Mouse (Mus musculus) midbrain, embryonic 12.5 days (tissue): Measurements from ENCODE around the gene Rdm1. TPM values are rescaled to one million over a fixed set of nuclear protein-coding genes. Genes with fewer than 3 reads are reported as not detected.

Source experiments
- ATAC-seq: fragments of 200-750 bp; cut with Nextera tagmentation; 2 replicates; pipeline ENCODE4 v1.8.0; 2017; ENCODE audit warnings: low read depth, moderate TSS enrichment, moderate library complexity; ENCODE audit not compliant: low FRiP score
- H3K27ac ChIP-seq: fragments of 300-500 bp; sonication (generic); replicated peaks from 2 replicates; pipeline ENCODE4 v1.5.1; 2016; ENCODE audit warnings: mild to moderate bottlenecking
- H3K27me3 ChIP-seq: fragments of 300-500 bp; sonication (generic); 2 replicates; pipeline ENCODE4 v1.6.1; 2016; ENCODE audit warnings: mild to moderate bottlenecking
- H3K36me3 ChIP-seq: fragments of 300-500 bp; sonication (generic); 2 replicates; pipeline ENCODE4 v1.6.1; 2016
- H3K4me1 ChIP-seq: fragments of 300-500 bp; sonication (generic); 2 replicates; pipeline ENCODE4 v1.6.1; 2016
- H3K4me2 ChIP-seq: fragments of 300-500 bp; sonication (generic); replicated peaks from 2 replicates; pipeline ENCODE4 v1.6.1; 2016; ENCODE audit warnings: mild to moderate bottlenecking, moderate library complexity
- H3K4me3 ChIP-seq: fragments of 300-500 bp; sonication (generic); 2 replicates; pipeline ENCODE4 v1.5.1; 2016; ENCODE audit warnings: mild to moderate bottlenecking
- H3K9ac ChIP-seq: fragments of 300-500 bp; sonication (generic); replicated peaks from 2 replicates; pipeline ENCODE4 v1.6.1; 2016; ENCODE audit warnings: mild to moderate bottlenecking, moderate library complexity
- H3K9me3 ChIP-seq: fragments of 300-500 bp; sonication (generic); 2 replicates; pipeline ENCODE4 v1.6.1; 2016; ENCODE audit warnings: mild to moderate bottlenecking
- WGBS: fragments of 180-500 bp; shearing (Covaris S2); methylation state at CpG from one replicate; pipeline ENCODE4 v1.1.7; 2016; 5-methylcytosine and 5-hydroxymethylcytosine counted together
- polyA plus RNA-seq: library from polyadenylated mRNA; unstranded; fragments of >200 nt; fragmentation: Nextera tagmentation; extraction: Ambion mirVana; gene quantifications from 2 replicates; pipeline ENCODE4 v1.2.1, GENCODE M21; 2016

Rdm1 gene
- polyA plus RNA-seq, 1 experiment from 2014 or later: 48.9 TPM

GRCm38 (mm10) chr11:101664825-101665635 lies 38.0 kb downstream of the Rdm1 start, which contains the start of gene Arl4d:
Gene Arl4d (plus strand): TSS chr11:101665541.
- H3K9ac ChIP-seq: peak within 1 kb of the TSS; percentile 72
- no peaks in the 10 kb centered on the region for H3K9me3 ChIP-seq
- 8% methylated on average over 34 of the region's 34 CpGs for WGBS
- H3K27me3 ChIP-seq: peaks cover 14% of the 10 kb centered on the region
- peaks cover 29% of the 10 kb centered on the region; the same call in 1 of the 2 replicates for H3K4me1 ChIP-seq
- H3K4me3 ChIP-seq: peak within 1 kb of the TSS; percentile 60
- peak within 1 kb of the TSS; percentile 71 for H3K27ac ChIP-seq
- peak; percentile 94 for ATAC-seq
- peak within 1 kb of the TSS; percentile 91 for H3K4me2 ChIP-seq
- no peaks in the 10 kb centered on the region for H3K36me3 ChIP-seq

GRCm38 (mm10) chr11:101665636-101665992 lies 38.6 kb downstream of the Rdm1 start:
- no peaks in the 10 kb centered on the region for H3K9me3 ChIP-seq
- H3K36me3 ChIP-seq: no peaks in the 10 kb centered on the region
- peaks cover 14% of the 10 kb centered on the region for H3K27me3 ChIP-seq
- H3K27ac ChIP-seq: peak overlapping the region; percentile 71
- ATAC-seq: no peak
- H3K9ac ChIP-seq: peak overlapping the region; percentile 72
- 2% methylated on average over 24 of the region's 24 CpGs for WGBS
- peaks cover 29% of the 10 kb centered on the region; the same call in 1 of the 2 replicates for H3K4me1 ChIP-seq
- peak overlapping the region; percentile 60 for H3K4me3 ChIP-seq
- H3K4me2 ChIP-seq: peak overlapping the region; percentile 91

- Histone ChIP-seq H3K4me1 (peaks cover 29% of the 10 kb centered on the region; the same call in 1 of the 2 replicates), H3K9ac (peak overlapping the region; percentile 17; the same call in 1 of the 2 replicates), H3K4me3 (peak overlapping the region; percentile 15), H3K4me2 (peak overlapping the region; percentile 91; the same call in 1 of the 2 replicates), H3K27ac (no peak overlapping the region), H3K36me3 (no peaks in the 10 kb centered on the region), H3K27me3 (peaks cover 14% of the 10 kb centered on the region), H3K9me3 (no peaks in the 10 kb centered on the region)
- no peak for ATAC-seq
- WGBS: 83% methylated on average over 28 of the region's 28 CpGs
Measured at GRCm38 (mm10) chr11:101666626-101667345, 39.8 kb downstream of the Rdm1 start.

GRCm38 (mm10) chr11:101667871-101668532 lies 41.0 kb downstream of the Rdm1 start:
- Histone ChIP-seq H3K9me3 (no peaks in the 10 kb centered on the region), H3K4me3 (no peak overlapping the region), H3K9ac (no peak overlapping the region), H3K4me1 (peaks cover 30% of the 10 kb centered on the region; the same call in 1 of the 2 replicates), H3K4me2 (0 out of 2 replicates have a peak overlapping the region, but pooled peaks have one; percentile 2), H3K36me3 (no peaks in the 10 kb centered on the region), H3K27ac (no peak overlapping the region), H3K27me3 (peaks cover 14% of the 10 kb centered on the region)
- ATAC-seq: no peak
- 75% methylated on average over 14 of the region's 14 CpGs for WGBS

- 0 out of 2 replicates have a peak overlapping the region, but pooled peaks have one; percentile 2 for H3K4me2 ChIP-seq
- H3K9me3 ChIP-seq: no peaks in the 10 kb centered on the region
- peaks cover 34% of the 10 kb centered on the region; the same call in 1 of the 2 replicates for H3K4me1 ChIP-seq
- ATAC-seq: no peak
- H3K36me3 ChIP-seq: no peaks in the 10 kb centered on the region
- H3K27me3 ChIP-seq: peaks cover 14% of the 10 kb centered on the region
- no peak overlapping the region for H3K27ac ChIP-seq
- no peak overlapping the region for H3K4me3 ChIP-seq
- no peak overlapping the region for H3K9ac ChIP-seq
- 51% methylated on average over 13 of the region's 13 CpGs for WGBS
Measured at GRCm38 (mm10) chr11:101668546-101669261, 41.7 kb downstream of the Rdm1 start.

GRCm38 (mm10) chr11:101670334-101670733 lies 43.3 kb downstream of the Rdm1 start:
- 80% methylated on average over 1 of the region's 1 CpGs for WGBS
- H3K4me2 ChIP-seq: no peak overlapping the region
- no peak overlapping the region for H3K4me3 ChIP-seq
- no peak for ATAC-seq
- H3K9ac ChIP-seq: no peak overlapping the region
- H3K9me3 ChIP-seq: no peaks in the 10 kb centered on the region
- peaks cover 14% of the 10 kb centered on the region for H3K27me3 ChIP-seq
- H3K36me3 ChIP-seq: no peaks in the 10 kb centered on the region
- H3K4me1 ChIP-seq: peaks cover 30% of the 10 kb centered on the region; the same call in 1 of the 2 replicates
- H3K27ac ChIP-seq: no peak overlapping the region

- peaks cover 12% of the 10 kb centered on the region for H3K27me3 ChIP-seq
- H3K4me3 ChIP-seq: no peak overlapping the region
- H3K4me2 ChIP-seq: no peak overlapping the region
- no peaks in the 10 kb centered on the region for H3K36me3 ChIP-seq
- 87% methylated on average over 4 of the region's 4 CpGs for WGBS
- no peak overlapping the region for H3K27ac ChIP-seq
- no peaks in the 10 kb centered on the region for H3K9me3 ChIP-seq
- ATAC-seq: no peak
- H3K9ac ChIP-seq: no peak overlapping the region
- H3K4me1 ChIP-seq: peaks cover 25% of the 10 kb centered on the region; the same call in 1 of the 2 replicates
Measured at GRCm38 (mm10) chr11:101671255-101671654, 44.3 kb downstream of the Rdm1 start.

- no peak overlapping the region for H3K9ac ChIP-seq
- no peak overlapping the region for H3K4me2 ChIP-seq
- no peak overlapping the region for H3K4me3 ChIP-seq
- H3K27ac ChIP-seq: no peak overlapping the region
- no peaks in the 10 kb centered on the region for H3K27me3 ChIP-seq
- H3K9me3 ChIP-seq: no peaks in the 10 kb centered on the region
- H3K36me3 ChIP-seq: no peaks in the 10 kb centered on the region
- H3K4me1 ChIP-seq: peaks cover 16% of the 10 kb centered on the region; the same call in 1 of the 2 replicates
- 43% methylated on average over 16 of the region's 16 CpGs for WGBS
- no peak for ATAC-seq
Measured at GRCm38 (mm10) chr11:101673010-101673642, 46.1 kb downstream of the Rdm1 start.

- 92% methylated on average over 5 of the region's 5 CpGs for WGBS
- no peak overlapping the region for H3K9ac ChIP-seq
- H3K4me3 ChIP-seq: no peak overlapping the region
- H3K36me3 ChIP-seq: no peaks in the 10 kb centered on the region
- no peaks in the 10 kb centered on the region for H3K9me3 ChIP-seq
- peaks cover 8% of the 10 kb centered on the region; the same call in 1 of the 2 replicates for H3K4me1 ChIP-seq
- H3K27me3 ChIP-seq: no peaks in the 10 kb centered on the region
- ATAC-seq: no peak
- H3K4me2 ChIP-seq: no peak overlapping the region
- H3K27ac ChIP-seq: no peak overlapping the region
Measured at GRCm38 (mm10) chr11:101674106-101674505, 47.1 kb downstream of the Rdm1 start.

- Histone ChIP-seq H3K9ac (no peak overlapping the region), H3K36me3 (no peaks in the 10 kb centered on the region), H3K9me3 (no peaks in the 10 kb centered on the region), H3K4me3 (no peak overlapping the region), H3K4me1 (peaks cover 6% of the 10 kb centered on the region; the same call in 1 of the 2 replicates), H3K27me3 (no peaks in the 10 kb centered on the region), H3K4me2 (no peak overlapping the region), H3K27ac (no peak overlapping the region)
- ATAC-seq: no peak
- 94% methylated on average over 4 of the region's 4 CpGs for WGBS
Measured at GRCm38 (mm10) chr11:101675349-101675748, 48.4 kb downstream of the Rdm1 start.

- H3K36me3 ChIP-seq: no peaks in the 10 kb centered on the region
- peaks cover 14% of the 10 kb centered on the region; the same call in 1 of the 2 replicates for H3K4me1 ChIP-seq
- H3K4me3 ChIP-seq: no peak overlapping the region
- no peak overlapping the region for H3K9ac ChIP-seq
- no peaks in the 10 kb centered on the region for H3K27me3 ChIP-seq
- no peak for ATAC-seq
- H3K27ac ChIP-seq: no peak overlapping the region
- WGBS: 87% methylated on average over 12 of the region's 12 CpGs
- no peak overlapping the region for H3K4me2 ChIP-seq
- no peaks in the 10 kb centered on the region for H3K9me3 ChIP-seq
Measured at GRCm38 (mm10) chr11:101677655-101678054, 50.7 kb downstream of the Rdm1 start.
